Mouse (Mus musculus) kidney, adult 2 months (tissue): Measurements from ENCODE around the gene Chrm1. TPM values are rescaled to one million over a fixed set of nuclear protein-coding genes. Genes with fewer than 3 reads are reported as not detected.
"Not testable (repeated sequence)": the region's sequence is repeated elsewhere in the genome, so short reads cannot be mapped to it uniquely, and the experiment has no call there.

Source experiments
- DNase-seq: peaks from one replicate; pipeline ENCODE4 v3.0.0; 2021
- H3K27ac ChIP-seq: fragments of 200-500 bp; 2 replicates; pipeline ENCODE4 v1.5.1; 2012; ENCODE audit warnings: low read depth, low read length, control low read depth, inconsistent platforms; ENCODE audit not compliant: insufficient read depth
- H3K27me3 ChIP-seq: fragments of 200-500 bp; replicated peaks from 2 replicates; pipeline ENCODE4 v1.6.1; 2012; ENCODE audit warnings: mild to moderate bottlenecking, moderate library complexity, low read length, inconsistent platforms; ENCODE audit not compliant: control insufficient read depth, insufficient read depth
- H3K36me3 ChIP-seq: fragments of 200-500 bp; 2 replicates; pipeline ENCODE4 v1.6.1; 2012; ENCODE audit warnings: mild to moderate bottlenecking, moderate library complexity, low read length, inconsistent platforms; ENCODE audit not compliant: control insufficient read depth, insufficient read depth
- H3K4me1 ChIP-seq: fragments of 200-500 bp; 2 replicates; pipeline ENCODE4 v1.6.1; 2011; ENCODE audit warnings: low read length; ENCODE audit not compliant: control insufficient read depth, insufficient read depth
- H3K4me3 ChIP-seq: fragments of 200-500 bp; 2 replicates; pipeline ENCODE4 v1.5.1; 2011; ENCODE audit warnings: mild to moderate bottlenecking, low read depth, low read length, control low read depth; ENCODE audit not compliant: insufficient read depth
- CTCF ChIP-seq: fragments of 200-500 bp; conservative IDR thresholded peaks from 2 replicates; pipeline ENCODE4 v1.5.1; 2011; ENCODE audit warnings: low read depth, mild to moderate bottlenecking, control low read depth, low read length, moderate library complexity, mixed read lengths; ENCODE audit not compliant: insufficient read depth, insufficient read length
- POLR2A ChIP-seq: fragments of 200-500 bp; IDR thresholded peaks from one replicate; pipeline ENCODE4 v1.6.1; 2011; ENCODE audit warnings: low read depth, low read length, control low read depth
- WGBS: fragments of 180-500 bp; shearing (Covaris S2); methylation state at CpG from one replicate; pipeline ENCODE4 v1.1.7; 2018; 5-methylcytosine and 5-hydroxymethylcytosine counted together
- polyA plus RNA-seq: library from polyadenylated mRNA; depleted of rRNA; stranded (reverse); fragments of >200 nt; gene quantifications from 2 replicates; pipeline ENCODE4 v1.2.3, GENCODE M21; 2012

Chrm1 gene
- polyA plus RNA-seq, 1 experiment: 0.53 TPM

GRCm38 (mm10) chr19:8722907-8723573 lies 59.5 kb downstream of the Chrm1 start, which contains the start of gene Slc3a2:
Gene Slc3a2, minus strand, starts transcription at chr19:8723369.
- WGBS: under 1% methylated on average over 50 of the region's 50 CpGs
- peaks cover 4% of the 10 kb centered on the region; the same call in 1 of the 2 replicates for H3K4me1 ChIP-seq

GRCm38 (mm10) chr19:8723574-8724346 lies 60.2 kb downstream of the Chrm1 start:
- TF ChIP-seq CTCF (no peak), POLR2A (no peak)
- H3K27me3 ChIP-seq: no peaks in the 10 kb centered on the region
- peaks cover 19% of the 10 kb centered on the region for H3K36me3 ChIP-seq
- peak overlapping the region; percentile 87 for H3K4me3 ChIP-seq
- peaks cover 4% of the 10 kb centered on the region; the same call in 1 of the 2 replicates for H3K4me1 ChIP-seq
- no peak for DNase-seq
- WGBS: 1% methylated on average over 20 of the region's 20 CpGs
- peak overlapping the region; percentile 85 for H3K27ac ChIP-seq

More at GRCm38 (mm10) chr19:8722907-8723573, 59.5 kb downstream of the Chrm1 start, which contains the start of gene Slc3a2:
- Histone ChIP-seq H3K4me3 (peak within 1 kb of the TSS; percentile 88), H3K27me3 (no peaks in the 10 kb centered on the region), H3K36me3 (peaks cover 19% of the 10 kb centered on the region), H3K27ac (peak within 1 kb of the TSS; percentile 96)
- TF ChIP-seq CTCF (no peak), POLR2A (peak; percentile 53)
- DNase-seq: peak; percentile 98

- 7% methylated on average over 2 of the region's 2 CpGs for WGBS
Measured at GRCm38 (mm10) chr19:8724392-8724791, 60.8 kb downstream of the Chrm1 start.

GRCm38 (mm10) chr19:8725081-8725613 lies 61.6 kb downstream of the Chrm1 start:
- no peak overlapping the region for H3K4me3 ChIP-seq
- 54% methylated on average over 4 of the region's 4 CpGs for WGBS

More at GRCm38 (mm10) chr19:8724392-8724791, 60.8 kb downstream of the Chrm1 start:
- Histone ChIP-seq H3K27me3 (no peaks in the 10 kb centered on the region), H3K4me1 (peaks cover 4% of the 10 kb centered on the region; the same call in 1 of the 2 replicates), H3K4me3 (no peak overlapping the region), H3K36me3 (peaks cover 19% of the 10 kb centered on the region), H3K27ac (no peak overlapping the region)
- TF ChIP-seq CTCF (no peak), POLR2A (no peak)
- no peak for DNase-seq

GRCm38 (mm10) chr19:8726609-8727390 lies 63.2 kb downstream of the Chrm1 start:
- Histone ChIP-seq H3K4me3 (no peak overlapping the region), H3K27me3 (no peaks in the 10 kb centered on the region), H3K36me3 (peaks cover 19% of the 10 kb centered on the region), H3K27ac (no peak overlapping the region), H3K4me1 (peaks cover 4% of the 10 kb centered on the region; the same call in 1 of the 2 replicates)
- 75% methylated on average over 3 of the region's 3 CpGs for WGBS
- no peak for DNase-seq
- TF ChIP-seq POLR2A: no peak
- TF ChIP-seq CTCF: no peak

More at GRCm38 (mm10) chr19:8725081-8725613, 61.6 kb downstream of the Chrm1 start:
- no peak for DNase-seq
- no peak overlapping the region for H3K27ac ChIP-seq
- peaks cover 19% of the 10 kb centered on the region for H3K36me3 ChIP-seq
- no peaks in the 10 kb centered on the region for H3K27me3 ChIP-seq
- H3K4me1 ChIP-seq: peaks cover 4% of the 10 kb centered on the region; the same call in 1 of the 2 replicates
- TF ChIP-seq CTCF: no peak

- H3K4me3 ChIP-seq: no peak overlapping the region
- H3K27ac ChIP-seq: no peak overlapping the region
- peaks cover 4% of the 10 kb centered on the region; the same call in 1 of the 2 replicates for H3K4me1 ChIP-seq
- DNase-seq: no peak
- WGBS: 35% methylated on average over 5 of the region's 5 CpGs
- H3K36me3 ChIP-seq: peaks cover 19% of the 10 kb centered on the region
- no peak for TF ChIP-seq CTCF
- no peak for TF ChIP-seq POLR2A
- no peaks in the 10 kb centered on the region for H3K27me3 ChIP-seq
Measured at GRCm38 (mm10) chr19:8727495-8728114, 64.0 kb downstream of the Chrm1 start.

GRCm38 (mm10) chr19:8728335-8729099 lies 64.9 kb downstream of the Chrm1 start:
- H3K36me3 ChIP-seq: peaks cover 19% of the 10 kb centered on the region
- 52% methylated on average over 3 of the region's 3 CpGs for WGBS
- H3K4me1 ChIP-seq, DNase-seq, H3K27me3 ChIP-seq, H3K27ac ChIP-seq, H3K4me3 ChIP-seq: not testable (repeated sequence)
